Mouse (Mus musculus): Measurements from ENCODE around the gene Siah1a. TPM values are rescaled to one million over a fixed set of nuclear protein-coding genes. Genes with fewer than 3 reads are reported as not detected.
A peak's percentile ranks its signal among the peaks of the same experiment; 100 is the strongest.

Siah1a gene
- 26.3 and 26.5 TPM in 2 replicates for polyA plus RNA-seq (2015; fragmentation: Nextera tagmentation; extraction: Ambion mirVana)

GRCm38 (mm10) chr8:86745221-86745934, at the start of gene Siah1a, which contains the start of gene Gm10638:
Gene Siah1a (minus strand): TSS chr8:86745934.
Gene Gm10638 (plus strand): TSS chr8:86745699.
- no peak for TF ChIP-seq CTCF (IDR thresholded peaks at IDR 0.05; ENCODE audit: low read depth)
- WGBS = under 1% methylated on average over 82 of the region's 88 CpGs
- Histone ChIP-seq H3K36me3 (ENCODE audit: control insufficient read depth, insufficient read depth) (no peaks in the 10 kb centered on the region), H3K4me3 (ENCODE audit: low read depth, low read length) (peak within 1 kb of the TSS; percentile 92), H3K4me1 (replicated peaks; ENCODE audit: control insufficient read depth, insufficient read depth, low read length) (peaks cover 10% of the 10 kb centered on the region; the same call in 1 of the 2 replicates), H3K9ac (ENCODE audit: low read depth, low read length) (peak within 1 kb of the TSS; percentile 99), H3K27ac (ENCODE audit: low read depth, low read length) (peak within 1 kb of the TSS; percentile 99), H3K9me3 (ENCODE audit: control insufficient read depth) (no peaks in the 10 kb centered on the region), H3K4me2 (replicated peaks; ENCODE audit: low read depth) (peak within 1 kb of the TSS; percentile 88), H3K27me3 (replicated peaks; ENCODE audit: control insufficient read depth, insufficient read depth, low read length) (no peaks in the 10 kb centered on the region)
- peak; percentile 84 for ATAC-seq

- TF ChIP-seq CTCF (IDR thresholded peaks at IDR 0.05; ENCODE audit: low read depth) = no peak
- no peak overlapping the region for H3K9ac ChIP-seq (ENCODE audit: low read depth, low read length)
- peaks cover 4% of the 10 kb centered on the region; the same call in 1 of the 2 replicates for H3K4me1 ChIP-seq (replicated peaks; ENCODE audit: control insufficient read depth, insufficient read depth, low read length)
- H3K9me3 ChIP-seq (ENCODE audit: control insufficient read depth) = no peaks in the 10 kb centered on the region
- H3K27me3 ChIP-seq (replicated peaks; ENCODE audit: control insufficient read depth, insufficient read depth, low read length) = no peaks in the 10 kb centered on the region
- WGBS = 54% methylated on average over 6 of the region's 6 CpGs
- no peak overlapping the region for H3K4me2 ChIP-seq (replicated peaks; ENCODE audit: low read depth)
- H3K27ac ChIP-seq (ENCODE audit: low read depth, low read length) = no peak overlapping the region
- H3K36me3 ChIP-seq (ENCODE audit: control insufficient read depth, insufficient read depth) = no peaks in the 10 kb centered on the region
- no peak overlapping the region for H3K4me3 ChIP-seq (ENCODE audit: low read depth, low read length)
- no peak for ATAC-seq
Observed at GRCm38 (mm10) chr8:86794716-86795115, 49.0 kb upstream of the Siah1a start.

GRCm38 (mm10) chr8:86791542-86791941, 45.8 kb upstream of the Siah1a start:
- peaks cover 4% of the 10 kb centered on the region; the same call in 1 of the 2 replicates for H3K4me1 ChIP-seq (replicated peaks; ENCODE audit: control insufficient read depth, insufficient read depth, low read length)
- no peaks in the 10 kb centered on the region for H3K27me3 ChIP-seq (replicated peaks; ENCODE audit: control insufficient read depth, insufficient read depth, low read length)
- no peaks in the 10 kb centered on the region for H3K9me3 ChIP-seq (ENCODE audit: control insufficient read depth)
- peak; percentile 62 for ATAC-seq
- H3K9ac ChIP-seq (ENCODE audit: low read depth, low read length) = no peak overlapping the region
- 41% methylated on average over 6 of the region's 6 CpGs for WGBS
- TF ChIP-seq CTCF (IDR thresholded peaks at IDR 0.05; ENCODE audit: low read depth) = no peak
- H3K4me2 ChIP-seq (replicated peaks; ENCODE audit: low read depth) = no peak overlapping the region
- H3K36me3 ChIP-seq (ENCODE audit: control insufficient read depth, insufficient read depth) = no peaks in the 10 kb centered on the region
- no peak overlapping the region for H3K4me3 ChIP-seq (ENCODE audit: low read depth, low read length)
- H3K27ac ChIP-seq (ENCODE audit: low read depth, low read length) = no peak overlapping the region; the same call in 1 of the 2 replicates

- no peak overlapping the region for H3K9ac ChIP-seq (ENCODE audit: low read depth, low read length)
- H3K27ac ChIP-seq (ENCODE audit: low read depth, low read length) = no peak overlapping the region
- no peaks in the 10 kb centered on the region for H3K27me3 ChIP-seq (replicated peaks; ENCODE audit: control insufficient read depth, insufficient read depth, low read length)
- 50% methylated on average over 1 of the region's 1 CpGs for WGBS
- no peaks in the 10 kb centered on the region for H3K9me3 ChIP-seq (ENCODE audit: control insufficient read depth)
- peak; percentile 61 for ATAC-seq
- peaks cover 4% of the 10 kb centered on the region; the same call in 1 of the 2 replicates for H3K4me1 ChIP-seq (replicated peaks; ENCODE audit: control insufficient read depth, insufficient read depth, low read length)
- no peaks in the 10 kb centered on the region for H3K36me3 ChIP-seq (ENCODE audit: control insufficient read depth, insufficient read depth)
- no peak overlapping the region for H3K4me2 ChIP-seq (replicated peaks; ENCODE audit: low read depth)
- no peak overlapping the region for H3K4me3 ChIP-seq (ENCODE audit: low read depth, low read length)
- TF ChIP-seq CTCF (IDR thresholded peaks at IDR 0.05; ENCODE audit: low read depth) = no peak
Observed at GRCm38 (mm10) chr8:86789576-86789975, 43.8 kb upstream of the Siah1a start.

- 65% methylated on average over 12 of the region's 12 CpGs for WGBS
- Histone ChIP-seq H3K9me3 (ENCODE audit: control insufficient read depth) (no peaks in the 10 kb centered on the region), H3K4me3 (ENCODE audit: low read depth, low read length) (no peak overlapping the region), H3K27ac (ENCODE audit: low read depth, low read length) (no peak overlapping the region), H3K4me1 (replicated peaks; ENCODE audit: control insufficient read depth, insufficient read depth, low read length) (peaks cover 4% of the 10 kb centered on the region; the same call in 1 of the 2 replicates), H3K9ac (ENCODE audit: low read depth, low read length) (no peak overlapping the region), H3K27me3 (replicated peaks; ENCODE audit: control insufficient read depth, insufficient read depth, low read length) (no peaks in the 10 kb centered on the region), H3K36me3 (ENCODE audit: control insufficient read depth, insufficient read depth) (no peaks in the 10 kb centered on the region), H3K4me2 (replicated peaks; ENCODE audit: low read depth) (no peak overlapping the region)
- ATAC-seq = no peak
- TF ChIP-seq CTCF (IDR thresholded peaks at IDR 0.05; ENCODE audit: low read depth) = no peak
Observed at GRCm38 (mm10) chr8:86787891-86788420, 42.2 kb upstream of the Siah1a start.

DNA sequence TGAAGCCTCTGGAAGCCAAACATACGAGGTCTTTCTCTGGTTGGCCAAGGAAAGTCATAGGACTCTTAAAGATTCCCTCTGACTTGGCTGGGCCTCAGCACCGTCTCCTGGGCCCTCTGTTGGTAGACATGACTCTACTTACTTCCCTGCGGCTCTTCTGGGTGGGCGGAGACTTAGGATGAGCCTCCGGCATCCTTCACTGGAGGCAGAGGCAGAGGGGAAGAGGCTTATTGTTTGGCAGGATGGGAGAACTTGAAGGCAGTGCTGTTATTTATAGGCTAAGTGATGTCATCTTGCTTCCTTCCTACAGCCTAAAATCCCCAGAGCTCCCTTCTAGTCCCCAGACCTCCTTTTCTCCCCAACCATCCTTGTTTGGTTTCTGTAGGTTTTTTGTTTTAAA, 40.8 kb upstream of the Siah1a start:
- no peaks in the 10 kb centered on the region for H3K27me3 ChIP-seq (replicated peaks; ENCODE audit: control insufficient read depth, insufficient read depth, low read length)
- ATAC-seq = no peak
- no peaks in the 10 kb centered on the region for H3K36me3 ChIP-seq (ENCODE audit: control insufficient read depth, insufficient read depth)
- no peak overlapping the region for H3K27ac ChIP-seq (ENCODE audit: low read depth, low read length)
- no peak overlapping the region for H3K4me3 ChIP-seq (ENCODE audit: low read depth, low read length)
- H3K4me2 ChIP-seq (replicated peaks; ENCODE audit: low read depth) = no peak overlapping the region
- H3K4me1 ChIP-seq (replicated peaks; ENCODE audit: control insufficient read depth, insufficient read depth, low read length) = peaks cover 4% of the 10 kb centered on the region; the same call in 1 of the 2 replicates
- H3K9ac ChIP-seq (ENCODE audit: low read depth, low read length) = no peak overlapping the region
- TF ChIP-seq CTCF (IDR thresholded peaks at IDR 0.05; ENCODE audit: low read depth) = peak; percentile 12; the same call in 1 of the 2 replicates
- no peaks in the 10 kb centered on the region for H3K9me3 ChIP-seq (ENCODE audit: control insufficient read depth)
- WGBS = 53% methylated on average over 5 of the region's 5 CpGs
